Mouse (Mus musculus): ENCODE results near the gene BC029722.

BC029722 gene

GRCm38 (mm10) chr2:155818596-155819391 lies 432 bp downstream of the BC029722 start:
- peak; percentile 89 for DNase-seq (ENCODE audit: low spot score)

GRCm38 (mm10) chr2:155817301-155818245 lies 1.7 kb downstream of the BC029722 start:
- no peak for DNase-seq (ENCODE audit: low spot score)

- DNase-seq (ENCODE audit: low spot score) = no peak
Measured at GRCm38 (mm10) chr2:155816179-155816578, 3.0 kb downstream of the BC029722 start.

- no peak for DNase-seq (ENCODE audit: low spot score)
Measured at GRCm38 (mm10) chr2:155814829-155815228, 4.4 kb downstream of the BC029722 start.

- no peak for DNase-seq (ENCODE audit: low spot score)
Measured at GRCm38 (mm10) chr2:155812637-155813036, 6.6 kb downstream of the BC029722 start.

- peak; percentile 44 for DNase-seq (ENCODE audit: low spot score)
Measured at GRCm38 (mm10) chr2:155811821-155812396, 7.3 kb downstream of the BC029722 start.

GRCm38 (mm10) chr2:155809620-155810019 lies 9.6 kb downstream of the BC029722 start:
- DNase-seq (ENCODE audit: low spot score) = no peak

GRCm38 (mm10) chr2:155807408-155807807 lies 11.8 kb downstream of the BC029722 start:
- no peak for DNase-seq (ENCODE audit: low spot score)

GRCm38 (mm10) chr2:155806548-155806947 lies 12.7 kb downstream of the BC029722 start:
- peak; percentile 48 for DNase-seq (ENCODE audit: low spot score)

GRCm38 (mm10) chr2:155805925-155806255 lies 13.3 kb downstream of the BC029722 start:
- no peak for DNase-seq (ENCODE audit: low spot score)

GRCm38 (mm10) chr2:155805231-155805924 lies 13.8 kb downstream of the BC029722 start:
- DNase-seq (ENCODE audit: low spot score) = peak; percentile 52

- no peak for DNase-seq (ENCODE audit: low spot score)
Measured at GRCm38 (mm10) chr2:155804053-155804452, 15.2 kb downstream of the BC029722 start.

GRCm38 (mm10) chr2:155802761-155803160 lies 16.5 kb downstream of the BC029722 start:
- no peak for DNase-seq (ENCODE audit: low spot score)

- DNase-seq (ENCODE audit: low spot score) = no peak
Measured at GRCm38 (mm10) chr2:155798613-155799012, 20.6 kb downstream of the BC029722 start.

- DNase-seq (ENCODE audit: low spot score) = no peak
Measured at GRCm38 (mm10) chr2:155794674-155795445, 24.4 kb downstream of the BC029722 start.

GRCm38 (mm10) chr2:155792899-155793298 lies 26.3 kb downstream of the BC029722 start:
- no peak for DNase-seq (ENCODE audit: low spot score)

- no peak for DNase-seq (ENCODE audit: low spot score)
Measured at GRCm38 (mm10) chr2:155787949-155788931, 31.0 kb downstream of the BC029722 start.

GRCm38 (mm10) chr2:155786905-155787304 lies 32.3 kb downstream of the BC029722 start:
- DNase-seq (ENCODE audit: low spot score) = no peak

- no peak for DNase-seq (ENCODE audit: low spot score)
Measured at GRCm38 (mm10) chr2:155784534-155784933, 34.7 kb downstream of the BC029722 start.

GRCm38 (mm10) chr2:155779506-155779905 lies 39.7 kb downstream of the BC029722 start:
- DNase-seq (ENCODE audit: low spot score) = no peak

Measured in testis, postnatal 14 days (tissue).